Mouse (Mus musculus): ENCODE data around the gene Nudt4.
A peak's percentile ranks its signal among the peaks of the same experiment; 100 is the strongest.

The Nudt4 gene

GRCm38 (mm10) chr10:95535399-95536221 is 28.3 kb downstream of the Nudt4 start:
- no peak for DNase-seq

- DNase-seq = no peak
Observed at GRCm38 (mm10) chr10:95533382-95533781, 30.6 kb downstream of the Nudt4 start.

- no peak for DNase-seq
Observed at GRCm38 (mm10) chr10:95532916-95533315, 31.0 kb downstream of the Nudt4 start.

- DNase-seq = no peak
Observed at GRCm38 (mm10) chr10:95530551-95531121, 33.3 kb downstream of the Nudt4 start.

- no peak for DNase-seq
Observed at GRCm38 (mm10) chr10:95526495-95527122, 37.3 kb downstream of the Nudt4 start.

GRCm38 (mm10) chr10:95525871-95526270 is 38.1 kb downstream of the Nudt4 start:
- DNase-seq = no peak

- DNase-seq = no peak
Observed at GRCm38 (mm10) chr10:95525037-95525675, 38.8 kb downstream of the Nudt4 start.

- DNase-seq = no peak
Observed at GRCm38 (mm10) chr10:95517656-95518055, 46.3 kb downstream of the Nudt4 start.

GRCm38 (mm10) chr10:95515293-95515931 is 48.5 kb downstream of the Nudt4 start:
- peak; percentile 66 for DNase-seq

- DNase-seq = peak; percentile 98
Observed at GRCm38 (mm10) chr10:95514656-95515292, 49.2 kb downstream of the Nudt4 start, which contains the start of gene Ube2n. Ube2n (plus strand) TSS chr10:95515145.

GRCm38 (mm10) chr10:95513768-95514556 is 50.0 kb downstream of the Nudt4 start:
- peak; percentile 41 for DNase-seq

- no peak for DNase-seq
Observed at GRCm38 (mm10) chr10:95512635-95513034, 51.3 kb downstream of the Nudt4 start.

- no peak for DNase-seq
Observed at GRCm38 (mm10) chr10:95509263-95509662, 54.7 kb downstream of the Nudt4 start.

- DNase-seq = no peak
Observed at GRCm38 (mm10) chr10:95508793-95509192, 55.2 kb downstream of the Nudt4 start.

- DNase-seq = no peak
Observed at GRCm38 (mm10) chr10:95508126-95508525, 55.8 kb downstream of the Nudt4 start.

- DNase-seq = no peak
Observed at GRCm38 (mm10) chr10:95504341-95504740, 59.6 kb downstream of the Nudt4 start.

- no peak for DNase-seq
Observed at GRCm38 (mm10) chr10:95503443-95504235, 60.3 kb downstream of the Nudt4 start.

GRCm38 (mm10) chr10:95501463-95502081 is 62.4 kb downstream of the Nudt4 start, which contains the start of gene Mrpl42:
Mrpl42 (minus strand) TSS chr10:95501940.
- DNase-seq = peak; percentile 81

GRCm38 (mm10) chr10:95501033-95501432 is 62.9 kb downstream of the Nudt4 start:
- DNase-seq = no peak
